Mouse (Mus musculus): ENCODE measurements around the gene Gnai1.

DNA sequence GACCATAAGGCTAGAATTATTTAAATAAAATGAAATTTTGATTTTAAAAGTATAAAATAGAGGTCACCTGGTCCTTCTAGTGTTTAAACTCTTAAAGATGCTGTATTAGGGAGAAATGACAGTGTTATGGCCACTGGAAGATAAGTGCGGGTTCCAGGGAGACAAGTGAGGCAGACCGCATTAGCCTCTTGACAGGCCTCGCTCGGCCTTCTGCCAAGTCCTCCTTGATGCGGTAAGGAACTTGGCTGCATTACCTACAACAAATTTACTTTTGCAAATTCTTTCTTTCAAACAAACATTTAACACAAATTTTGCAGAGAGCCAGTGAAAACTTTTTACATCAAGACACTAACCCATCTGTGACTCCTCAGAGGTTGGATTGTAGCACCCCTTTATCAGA, 27.9 kb downstream of the Gnai1 start:
- TF ChIP-seq CTCF (IDR thresholded peaks at IDR 0.05; ENCODE audit: low read depth) (no peak), EP300 (IDR thresholded peaks at IDR 0.05; ENCODE audit: low read depth) (no peak)

All from heart, postnatal 0 days (tissue).